Mouse (Mus musculus): ENCODE measurements around the gene Gpbp1. TPM values are rescaled to one million over a fixed set of nuclear protein-coding genes. Genes with fewer than 3 reads are reported as not detected.

Gene Gpbp1
- total RNA-seq, 2 experiments from 2014 or later: 50.5 to 53.7 TPM

Other genes starting within 250 kb of the Gpbp1 start
- gene Actbl2, start 235.1 kb downstream of the Gpbp1 start, total RNA-seq (2021): not detected
- gene Gm49496, start 59.8 kb upstream of the Gpbp1 start, total RNA-seq (2021): not detected
- not detected for gene Gm10198, start 102.7 kb upstream of the Gpbp1 start, total RNA-seq (2021)
- 10 to 100 TPM; 26.7 to 26.9 TPM for gene Mier3, start 190.9 kb upstream of the Gpbp1 start, total RNA-seq (2021)